Mouse (Mus musculus) embryonic facial prominence, embryonic 11.5 days (tissue): ENCODE measurements around the gene Tmem87b. TPM values are rescaled to one million over a fixed set of nuclear protein-coding genes. Genes with fewer than 3 reads are reported as not detected.

Experiments
- ATAC-seq: fragments of 200-750 bp; cut with Nextera tagmentation; replicated peaks from 2 replicates; pipeline ENCODE4 v1.8.0; 2017; ENCODE audit warnings: low read depth; ENCODE audit not compliant: insufficient number of reproducible peaks, low FRiP score, low TSS enrichment
- DNase-seq: peaks from one replicate; pipeline ENCODE4 v3.0.0-alpha.2; 2015; ENCODE audit warnings: low spot score
- H3K27ac ChIP-seq: fragments of 300-500 bp; sonication (generic); replicated peaks from 2 replicates; pipeline ENCODE4 v1.5.1; 2014; ENCODE audit warnings: mild to moderate bottlenecking, low read depth, low read length, control low read depth
- H3K27me3 ChIP-seq: fragments of 300-500 bp; sonication (generic); 2 replicates; pipeline ENCODE4 v1.6.1; 2014; ENCODE audit warnings: mild to moderate bottlenecking, low read length, moderate library complexity, mixed read lengths; ENCODE audit not compliant: control insufficient read depth, insufficient read depth
- H3K36me3 ChIP-seq: fragments of 300-500 bp; sonication (generic); replicated peaks from 2 replicates; pipeline ENCODE4 v1.6.1; 2014; ENCODE audit warnings: low read depth, mild to moderate bottlenecking, low read length, moderate library complexity, mixed read lengths; ENCODE audit not compliant: control insufficient read depth, insufficient read depth
- H3K4me1 ChIP-seq: fragments of 300-500 bp; sonication (generic); 2 replicates; pipeline ENCODE4 v1.6.1; 2014; ENCODE audit warnings: low read length, mixed read lengths; ENCODE audit not compliant: control insufficient read depth, insufficient read depth
- H3K4me2 ChIP-seq: fragments of 300-500 bp; sonication (generic); 2 replicates; pipeline ENCODE4 v1.6.1; 2014; ENCODE audit warnings: low read depth, mild to moderate bottlenecking, control low read depth, low read length, moderate library complexity
- H3K4me3 ChIP-seq: fragments of 300-500 bp; sonication (generic); 2 replicates; pipeline ENCODE4 v1.5.1; 2014; ENCODE audit warnings: low read depth, low read length, control low read depth
- H3K9ac ChIP-seq: fragments of 300-500 bp; sonication (generic); replicated peaks from 2 replicates; pipeline ENCODE4 v1.6.1; 2014; ENCODE audit warnings: mild to moderate bottlenecking, control low read depth, low read length
- H3K9me3 ChIP-seq: fragments of 300-500 bp; sonication (generic); replicated peaks from 2 replicates; pipeline ENCODE4 v1.6.1; 2016; ENCODE audit warnings: mild to moderate bottlenecking, low read length, inconsistent platforms, mixed read lengths; ENCODE audit not compliant: control insufficient read depth
- WGBS: fragments of 180-500 bp; shearing (Covaris S2); extraction: QIAGEN DNeasy Blood & Tissue Kit; methylation state at CpG from one replicate; pipeline ENCODE4 v1.1.7; 2014; 5-methylcytosine and 5-hydroxymethylcytosine counted together
- polyA plus RNA-seq: library from polyadenylated mRNA; unstranded; fragments of >200 nt; fragmentation: Nextera tagmentation; extraction: Ambion mirVana; gene quantifications from 2 replicates; pipeline ENCODE4 v1.2.1, GENCODE M21; 2014

The Tmem87b gene
- polyA plus RNA-seq, 1 experiment from 2014 or later, result 24.9 TPM

GRCm38 (mm10) chr2:128842437-128842836 lies 24.5 kb downstream of the Tmem87b start:
- H3K4me2 ChIP-seq, result no peak overlapping the region
- H3K27me3 ChIP-seq, result no peaks in the 10 kb centered on the region
- 91% methylated on average over 8 of the region's 8 CpGs for WGBS
- no peak overlapping the region for H3K4me3 ChIP-seq
- no peak for ATAC-seq
- no peaks in the 10 kb centered on the region for H3K9me3 ChIP-seq
- no peak overlapping the region for H3K27ac ChIP-seq
- no peak for DNase-seq
- no peaks in the 10 kb centered on the region for H3K4me1 ChIP-seq
- H3K9ac ChIP-seq, result no peak overlapping the region
- peaks cover 7% of the 10 kb centered on the region for H3K36me3 ChIP-seq

DNA sequence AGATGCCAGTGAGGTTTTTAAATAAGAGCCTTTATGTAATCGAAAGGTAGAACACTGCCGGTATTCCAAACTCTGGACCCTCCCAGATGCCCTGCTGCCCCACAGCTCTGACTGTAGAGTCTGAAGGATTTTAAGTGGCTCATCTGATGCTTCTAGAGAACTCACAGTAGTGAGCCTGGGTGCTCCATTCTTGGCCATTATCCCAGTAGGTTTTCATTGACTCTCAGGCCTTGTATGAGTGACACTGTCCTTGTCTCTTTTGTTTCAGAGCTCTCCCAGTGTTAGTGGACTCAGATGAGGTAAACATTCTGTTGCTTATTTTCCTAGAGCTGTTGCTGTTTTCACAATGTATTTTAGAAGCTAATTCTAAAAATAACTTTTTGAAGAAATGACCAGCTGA lies 32.1 kb downstream of the Tmem87b start:
- WGBS, result 92% methylated on average over 2 of the region's 2 CpGs
- no peaks in the 10 kb centered on the region for H3K4me1 ChIP-seq

GRCm38 (mm10) chr2:128856673-128857072 lies 38.8 kb downstream of the Tmem87b start:
- 89% methylated on average over 1 of the region's 1 CpGs for WGBS
- no peak for DNase-seq

More for the DNA sequence above, 32.1 kb downstream of the Tmem87b start:
- H3K9me3 ChIP-seq, result no peaks in the 10 kb centered on the region
- no peak overlapping the region for H3K4me2 ChIP-seq
- ATAC-seq, result no peak
- no peak overlapping the region for H3K27ac ChIP-seq
- H3K9ac ChIP-seq, result no peak overlapping the region
- H3K4me3 ChIP-seq, result no peak overlapping the region
- peaks cover 3% of the 10 kb centered on the region; the same call in 1 of the 2 replicates for H3K36me3 ChIP-seq
- no peak for DNase-seq
- no peaks in the 10 kb centered on the region for H3K27me3 ChIP-seq

GRCm38 (mm10) chr2:128858962-128859361 lies 41.0 kb downstream of the Tmem87b start:
- Histone ChIP-seq H3K4me2 (no peak overlapping the region), H3K27me3 (no peaks in the 10 kb centered on the region), H3K9me3 (no peaks in the 10 kb centered on the region), H3K36me3 (no peaks in the 10 kb centered on the region), H3K27ac (no peak overlapping the region), H3K9ac (no peak overlapping the region), H3K4me1 (no peaks in the 10 kb centered on the region; the same call in 1 of the 2 replicates), H3K4me3 (no peak overlapping the region)
- 89% methylated on average over 6 of the region's 6 CpGs for WGBS
- ATAC-seq (no peak), DNase-seq (no peak)

More at GRCm38 (mm10) chr2:128856673-128857072, 38.8 kb downstream of the Tmem87b start:
- Histone ChIP-seq H3K4me2 (no peak overlapping the region), H3K27ac (no peak overlapping the region), H3K9ac (no peak overlapping the region), H3K4me1 (no peaks in the 10 kb centered on the region), H3K9me3 (no peaks in the 10 kb centered on the region), H3K27me3 (no peaks in the 10 kb centered on the region), H3K36me3 (no peaks in the 10 kb centered on the region), H3K4me3 (no peak overlapping the region)
- no peak for ATAC-seq

DNA sequence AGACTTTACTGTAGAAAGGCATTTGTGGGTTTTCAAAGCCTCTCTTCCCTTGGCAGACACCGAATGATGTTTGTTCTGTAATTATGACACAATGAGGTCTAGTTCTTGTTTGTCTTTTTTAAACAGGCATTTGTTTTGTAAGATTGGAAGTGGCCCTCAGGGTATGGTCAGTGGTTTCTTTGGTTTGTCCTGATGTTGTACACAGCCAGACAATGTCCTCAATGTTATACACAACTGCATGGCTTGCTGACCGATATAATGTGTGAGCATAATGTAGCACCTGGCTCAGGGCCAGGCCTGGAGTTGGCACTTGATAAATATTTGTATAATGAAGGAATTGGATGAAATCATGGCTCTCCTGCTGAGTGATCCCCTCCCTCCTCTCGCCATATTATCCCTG lies 41.9 kb downstream of the Tmem87b start:
- no peak for ATAC-seq
- 81% methylated on average over 3 of the region's 3 CpGs for WGBS

DNA sequence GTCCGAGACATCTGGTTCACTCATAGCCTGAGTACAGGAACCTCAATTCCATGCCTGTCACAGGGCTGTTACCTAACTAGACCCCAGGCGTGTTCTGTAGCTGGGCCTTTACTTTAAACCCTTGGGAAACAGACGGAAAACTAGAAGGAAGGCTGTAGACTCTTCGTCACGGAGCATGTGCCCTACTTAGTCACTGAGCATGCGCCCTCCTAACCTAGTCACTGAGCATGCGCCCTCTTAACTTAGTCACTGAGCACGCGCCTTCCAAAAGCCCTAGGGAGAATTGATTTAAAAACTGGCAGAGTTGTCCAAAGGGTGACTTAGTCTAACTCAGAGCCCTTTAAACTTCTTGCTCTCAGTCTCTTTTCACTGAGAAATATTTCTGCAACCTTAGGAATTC lies 44.7 kb downstream of the Tmem87b start, which contains the start of gene Fbln7:
TSS of gene Fbln7 (plus strand) at position 346 of the 400 bp plus-strand sequence.
- H3K9me3 ChIP-seq, result no peaks in the 10 kb centered on the region
- no peak within 1 kb of the TSS for H3K27ac ChIP-seq
- H3K4me1 ChIP-seq, result no peaks in the 10 kb centered on the region; the same call in 1 of the 2 replicates
- WGBS, result 91% methylated on average over 9 of the region's 9 CpGs
- no peaks in the 10 kb centered on the region for H3K27me3 ChIP-seq
- H3K4me3 ChIP-seq, result peak within 1 kb of the TSS; percentile 45
- no peak for ATAC-seq
- no peak for DNase-seq
- H3K4me2 ChIP-seq, result peak within 1 kb of the TSS; percentile 94
- H3K36me3 ChIP-seq, result no peaks in the 10 kb centered on the region
- peak within 1 kb of the TSS; percentile 70 for H3K9ac ChIP-seq

More for the DNA sequence above, 41.9 kb downstream of the Tmem87b start:
- DNase-seq, result no peak
- Histone ChIP-seq H3K9me3 (no peaks in the 10 kb centered on the region), H3K4me3 (no peak overlapping the region), H3K4me2 (no peak overlapping the region), H3K27ac (no peak overlapping the region), H3K27me3 (no peaks in the 10 kb centered on the region), H3K36me3 (no peaks in the 10 kb centered on the region), H3K9ac (no peak overlapping the region), H3K4me1 (no peaks in the 10 kb centered on the region; the same call in 1 of the 2 replicates)

DNA sequence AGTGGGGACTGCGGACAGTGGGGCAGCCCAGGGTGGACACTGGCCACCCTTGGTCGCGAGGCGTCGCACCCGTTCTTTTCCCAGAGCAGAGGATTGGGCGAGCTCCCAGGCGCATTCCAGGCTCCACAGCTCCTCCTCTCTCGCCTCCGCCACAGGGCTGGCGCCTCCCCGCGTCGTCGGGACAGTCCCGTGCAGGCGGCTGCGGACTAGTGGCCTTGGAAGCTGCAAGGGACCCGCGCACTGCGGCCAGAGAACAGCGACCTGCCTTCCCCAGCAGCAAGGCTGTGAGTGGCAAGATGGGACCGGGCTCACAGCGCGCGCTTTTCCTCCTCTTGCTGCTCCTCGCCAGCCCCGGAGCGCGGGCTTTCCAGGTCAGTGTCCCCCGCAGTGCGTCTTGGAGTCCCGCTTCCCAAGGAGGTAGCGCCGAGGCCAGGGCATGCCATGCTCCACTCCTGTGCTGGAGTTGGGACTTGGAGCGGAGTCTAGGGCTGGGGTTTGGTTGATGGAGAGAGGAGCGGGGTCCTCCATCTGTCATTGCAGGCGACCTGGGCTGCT lies 45.9 kb downstream of the Tmem87b start:
- Histone ChIP-seq H3K27me3 (no peaks in the 10 kb centered on the region), H3K9ac (peak overlapping the region; percentile 70), H3K4me3 (peak overlapping the region; percentile 45), H3K4me1 (no peaks in the 10 kb centered on the region; the same call in 1 of the 2 replicates), H3K27ac (no peak overlapping the region), H3K9me3 (no peaks in the 10 kb centered on the region), H3K4me2 (peak overlapping the region; percentile 94), H3K36me3 (no peaks in the 10 kb centered on the region)
- DNase-seq (peak; percentile 67), ATAC-seq (peak; percentile 82; the same call in 1 of the 2 replicates)
- under 1% methylated on average over 36 of the region's 38 CpGs for WGBS

- Histone ChIP-seq H3K4me3 (no peak overlapping the region), H3K4me2 (no peak overlapping the region), H3K36me3 (no peaks in the 10 kb centered on the region), H3K9ac (no peak overlapping the region), H3K27me3 (no peaks in the 10 kb centered on the region), H3K9me3 (no peaks in the 10 kb centered on the region), H3K27ac (no peak overlapping the region), H3K4me1 (no peaks in the 10 kb centered on the region; the same call in 1 of the 2 replicates)
- ATAC-seq, result no peak
- WGBS, result 46% methylated on average over 3 of the region's 3 CpGs
- no peak for DNase-seq
These were observed 47.1 kb downstream of the Tmem87b start for GRCm38 (mm10) chr2:128865061-128865460.
